Mouse (Mus musculus) heart, embryonic 11.5 days (tissue): ENCODE measurements at regions not wholly inside any gene's neighbourhood (a gene's known extent, or its start where the extent isn't known, plus 50 kb on each side); places are given as distances from the start of the nearest gene placed in this dataset.
A peak's percentile ranks its signal among the peaks of the same experiment; 100 is the strongest.

Source experiments
- ATAC-seq: fragments of 200-750 bp; cut with Nextera tagmentation; replicated peaks from 2 replicates; pipeline ENCODE4 v1.8.0; 2017; ENCODE audit warnings: moderate library complexity; ENCODE audit not compliant: insufficient number of reproducible peaks, low FRiP score, low TSS enrichment
- H3K27ac ChIP-seq: fragments of 300-500 bp; sonication (generic); 2 replicates; pipeline ENCODE4 v1.5.1; 2014; ENCODE audit warnings: mild to moderate bottlenecking, low read depth, low read length
- H3K27me3 ChIP-seq: fragments of 300-500 bp; sonication (generic); 2 replicates; pipeline ENCODE4 v1.6.1; 2014; ENCODE audit warnings: mild to moderate bottlenecking, low read length, mixed read lengths; ENCODE audit not compliant: control insufficient read depth, insufficient read depth
- H3K36me3 ChIP-seq: fragments of 300-500 bp; sonication (generic); 2 replicates; pipeline ENCODE4 v1.6.1; 2014; ENCODE audit warnings: mild to moderate bottlenecking, low read length, moderate library complexity, mixed read lengths; ENCODE audit not compliant: control insufficient read depth, insufficient read depth
- H3K4me1 ChIP-seq: fragments of 300-500 bp; sonication (generic); 2 replicates; pipeline ENCODE4 v1.6.1; 2014; ENCODE audit warnings: low read length; ENCODE audit not compliant: control insufficient read depth, insufficient read depth
- H3K4me2 ChIP-seq: fragments of 300-500 bp; sonication (generic); 2 replicates; pipeline ENCODE4 v1.6.1; 2014; ENCODE audit warnings: mild to moderate bottlenecking, moderate library complexity
- H3K4me3 ChIP-seq: fragments of 300-500 bp; sonication (generic); 2 replicates; pipeline ENCODE4 v1.5.1; 2014; ENCODE audit warnings: low read depth, low read length
- H3K9ac ChIP-seq: fragments of 300-500 bp; sonication (generic); 2 replicates; pipeline ENCODE4 v1.6.1; 2014; ENCODE audit warnings: mild to moderate bottlenecking, low read depth, low read length, moderate library complexity
- H3K9me3 ChIP-seq: fragments of 300-500 bp; sonication (generic); replicated peaks from 2 replicates; pipeline ENCODE4 v1.6.1; 2016; ENCODE audit warnings: low read length; ENCODE audit not compliant: control insufficient read depth
- whole genome bisulfite sequencing: fragments of 180-500 bp; shearing (Covaris S2); extraction: QIAGEN DNeasy Blood & Tissue Kit; methylation state at CpG from one replicate; pipeline ENCODE4 v1.1.7; 2014; ENCODE audit not compliant: insufficient replicate concordance; 5-methylcytosine and 5-hydroxymethylcytosine counted together

DNA sequence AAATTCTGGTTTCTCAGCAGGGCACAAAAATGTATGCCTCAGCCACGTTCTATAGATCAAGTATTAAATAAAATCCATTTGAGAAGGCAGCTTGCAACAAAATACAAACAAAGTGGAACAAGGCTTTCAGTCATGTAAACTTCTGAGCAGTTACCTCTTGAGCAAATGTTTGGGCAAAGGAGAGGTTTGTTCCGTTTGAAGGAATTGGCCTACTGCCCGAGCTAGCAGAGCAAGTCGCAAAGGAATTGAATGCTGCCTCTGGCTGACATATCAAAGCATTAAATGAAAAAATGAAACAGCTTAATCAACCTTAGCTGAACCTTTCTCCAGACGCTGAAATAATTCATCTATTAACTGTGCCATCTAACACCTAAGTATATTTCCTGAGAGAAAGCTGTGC is 369.5 kb upstream of the Chl1 start:
- Histone ChIP-seq H3K4me3 (no peak overlapping the region), H3K9ac (no peak overlapping the region), H3K9me3 (no peaks in the 10 kb centered on the region), H3K36me3 (no peaks in the 10 kb centered on the region), H3K27me3 (no peaks in the 10 kb centered on the region), H3K27ac (no peak overlapping the region), H3K4me1 (no peaks in the 10 kb centered on the region), H3K4me2 (no peak overlapping the region)
- no peak for ATAC-seq
- WGBS: 81% methylated on average over 5 of the region's 5 CpGs

DNA sequence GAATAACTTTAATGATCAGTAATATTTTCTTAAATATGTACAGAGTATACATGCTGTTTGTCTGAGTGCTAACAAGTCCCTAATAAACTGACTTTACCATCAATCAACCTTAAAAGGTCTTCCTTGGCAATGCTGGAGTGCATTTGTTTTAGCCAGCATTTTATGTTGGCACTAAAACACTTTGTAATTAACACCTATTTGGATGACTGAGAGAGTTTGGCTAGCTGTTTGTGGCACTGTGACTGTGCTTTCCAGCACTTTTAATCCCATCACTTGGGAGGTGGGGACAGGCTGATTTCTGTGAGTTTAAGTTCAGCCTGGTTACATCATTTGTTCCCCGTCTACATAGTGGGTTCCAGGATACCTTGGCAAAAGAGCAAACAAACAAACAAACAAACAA is 332.5 kb upstream of the Chl1 start:
- Histone ChIP-seq H3K4me1 (no peaks in the 10 kb centered on the region), H3K36me3 (no peaks in the 10 kb centered on the region), H3K4me2 (no peak overlapping the region), H3K9me3 (no peaks in the 10 kb centered on the region), H3K4me3 (no peak overlapping the region), H3K27me3 (no peaks in the 10 kb centered on the region), H3K9ac (no peak overlapping the region), H3K27ac (no peak overlapping the region)
- WGBS: 46% methylated on average over 1 of the region's 1 CpGs
- no peak for ATAC-seq

DNA sequence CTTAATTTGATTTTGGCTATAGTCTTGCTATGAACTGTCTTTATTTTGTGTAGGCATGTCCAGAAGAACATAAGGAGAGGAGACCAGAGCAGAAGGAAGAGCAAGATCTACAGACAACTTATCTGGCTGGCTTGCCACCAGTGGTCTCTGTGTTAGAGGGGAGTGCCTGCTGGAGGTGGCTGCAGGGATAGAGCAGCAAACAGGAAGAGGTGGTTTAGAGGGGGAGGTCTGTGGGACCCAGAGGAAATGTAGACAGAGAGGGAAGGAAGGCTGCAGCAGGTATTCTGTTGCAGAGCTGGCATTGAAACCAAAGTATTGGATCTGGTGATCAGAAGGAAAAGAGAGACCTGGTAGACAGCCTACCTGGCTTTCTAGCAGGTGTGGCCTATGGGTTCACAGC is 327.0 kb upstream of the Chl1 start:
- ATAC-seq: no peak
- Histone ChIP-seq H3K27ac (no peak overlapping the region), H3K27me3 (no peaks in the 10 kb centered on the region), H3K4me3 (no peak overlapping the region), H3K9ac (no peak overlapping the region), H3K36me3 (no peaks in the 10 kb centered on the region), H3K9me3 (no peaks in the 10 kb centered on the region), H3K4me2 (no peak overlapping the region), H3K4me1 (no peaks in the 10 kb centered on the region)

DNA sequence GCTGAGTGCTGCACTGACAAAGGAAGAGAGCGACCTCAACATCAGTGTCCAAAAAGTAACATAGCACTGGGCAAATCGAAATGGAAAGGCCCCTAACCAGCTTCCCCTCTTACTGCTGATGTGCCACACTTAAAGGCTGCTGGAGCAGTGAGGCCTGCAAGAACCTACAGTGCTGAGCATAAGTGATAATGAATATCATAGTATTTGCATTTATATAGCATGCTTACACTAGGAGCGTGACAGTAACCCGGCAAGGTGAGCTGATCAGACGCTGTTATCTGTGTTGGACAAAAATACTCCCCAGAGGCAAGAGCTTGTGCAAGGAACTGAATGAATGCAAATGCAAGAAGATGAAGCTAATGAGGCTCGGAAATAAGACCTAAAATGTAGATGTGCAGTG is 313.5 kb upstream of the Chl1 start:
- no peak overlapping the region for H3K27ac ChIP-seq
- H3K9ac ChIP-seq: no peak overlapping the region
- no peaks in the 10 kb centered on the region for H3K36me3 ChIP-seq
- no peaks in the 10 kb centered on the region for H3K4me1 ChIP-seq
- 72% methylated on average over 6 of the region's 6 CpGs for WGBS
- no peak overlapping the region for H3K4me2 ChIP-seq
- no peaks in the 10 kb centered on the region for H3K9me3 ChIP-seq
- no peaks in the 10 kb centered on the region for H3K27me3 ChIP-seq
- no peak overlapping the region for H3K4me3 ChIP-seq
- ATAC-seq: no peak

DNA sequence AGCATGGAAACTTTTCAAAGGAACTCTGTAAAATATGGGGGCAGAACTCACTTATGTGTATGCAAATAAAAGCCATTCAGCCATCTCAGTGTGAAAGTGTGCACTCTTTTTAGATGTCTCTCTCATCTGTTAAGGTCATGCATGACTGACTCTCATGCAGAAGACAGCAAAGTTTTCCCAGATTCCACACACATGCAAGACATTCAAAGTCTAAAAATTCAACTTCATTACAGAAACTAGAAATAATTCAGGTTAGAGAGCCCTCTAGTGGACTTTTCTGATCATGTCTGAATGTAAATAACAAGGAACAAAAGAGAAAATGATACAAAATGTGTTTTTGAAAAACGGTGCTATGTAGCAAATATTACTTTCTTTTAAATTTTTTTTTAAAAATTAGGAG is 308.8 kb upstream of the Chl1 start:
- Histone ChIP-seq H3K27me3 (no peaks in the 10 kb centered on the region), H3K9me3 (no peaks in the 10 kb centered on the region), H3K27ac (no peak overlapping the region), H3K4me3 (no peak overlapping the region), H3K4me2 (no peak overlapping the region), H3K36me3 (no peaks in the 10 kb centered on the region), H3K4me1 (no peaks in the 10 kb centered on the region), H3K9ac (no peak overlapping the region)
- WGBS: 16% methylated on average over 1 of the region's 1 CpGs
- no peak for ATAC-seq

DNA sequence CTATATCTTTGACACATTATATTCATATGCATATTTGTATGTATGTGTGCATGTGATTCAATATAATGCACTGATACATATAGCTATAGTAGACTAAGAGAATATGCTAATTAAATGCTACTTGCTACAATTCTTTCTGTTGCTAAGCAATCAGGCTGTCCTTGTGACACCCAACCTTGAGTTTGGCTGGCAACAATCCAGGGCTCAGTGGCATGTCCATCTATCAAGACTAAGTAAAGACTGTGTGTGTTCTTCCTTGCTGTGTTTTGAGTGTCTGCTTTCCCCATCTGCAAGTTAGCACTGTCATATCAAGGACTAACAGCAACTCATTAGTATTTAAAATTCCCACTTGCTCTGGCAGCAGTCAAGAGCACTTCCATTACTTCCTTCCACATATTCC is 301.2 kb upstream of the Chl1 start:
- no peak overlapping the region for H3K4me3 ChIP-seq

DNA sequence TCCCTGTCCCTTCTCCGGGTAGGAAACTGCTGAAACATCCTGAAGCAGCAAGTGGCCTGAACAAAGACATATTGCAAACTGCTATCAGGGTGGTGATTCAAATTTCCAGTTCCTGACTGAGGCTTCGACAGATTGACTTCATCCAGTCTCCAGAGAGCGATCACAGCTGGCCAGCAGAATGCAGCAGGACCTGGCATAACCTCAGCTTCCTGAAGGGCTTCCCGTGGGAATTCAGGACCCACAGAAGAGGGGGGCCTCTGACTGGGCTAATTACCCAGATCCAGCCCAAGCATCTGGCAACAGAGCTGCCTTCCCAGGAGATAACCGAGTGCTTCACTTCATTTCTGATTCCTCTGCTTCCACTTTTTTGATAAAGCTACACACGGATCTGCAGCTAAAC is 297.2 kb upstream of the Chl1 start:
- peak; percentile 49; the same call in 1 of the 2 replicates for ATAC-seq
- H3K27me3 ChIP-seq: no peaks in the 10 kb centered on the region
- no peak overlapping the region for H3K9ac ChIP-seq
- no peak overlapping the region for H3K27ac ChIP-seq
- WGBS: 47% methylated on average over 6 of the region's 6 CpGs
- H3K4me3 ChIP-seq: no peak overlapping the region
- H3K4me1 ChIP-seq: no peaks in the 10 kb centered on the region
- H3K36me3 ChIP-seq: no peaks in the 10 kb centered on the region
- no peak overlapping the region for H3K4me2 ChIP-seq
- H3K9me3 ChIP-seq: no peaks in the 10 kb centered on the region

More for the DNA sequence above, 301.2 kb upstream of the Chl1 start:
- H3K27ac ChIP-seq: no peak overlapping the region
- H3K9ac ChIP-seq: no peak overlapping the region
- H3K36me3 ChIP-seq: no peaks in the 10 kb centered on the region
- H3K4me1 ChIP-seq: no peaks in the 10 kb centered on the region
- no peaks in the 10 kb centered on the region for H3K27me3 ChIP-seq
- no peak overlapping the region for H3K4me2 ChIP-seq
- no peak for ATAC-seq
- H3K9me3 ChIP-seq: no peaks in the 10 kb centered on the region

DNA sequence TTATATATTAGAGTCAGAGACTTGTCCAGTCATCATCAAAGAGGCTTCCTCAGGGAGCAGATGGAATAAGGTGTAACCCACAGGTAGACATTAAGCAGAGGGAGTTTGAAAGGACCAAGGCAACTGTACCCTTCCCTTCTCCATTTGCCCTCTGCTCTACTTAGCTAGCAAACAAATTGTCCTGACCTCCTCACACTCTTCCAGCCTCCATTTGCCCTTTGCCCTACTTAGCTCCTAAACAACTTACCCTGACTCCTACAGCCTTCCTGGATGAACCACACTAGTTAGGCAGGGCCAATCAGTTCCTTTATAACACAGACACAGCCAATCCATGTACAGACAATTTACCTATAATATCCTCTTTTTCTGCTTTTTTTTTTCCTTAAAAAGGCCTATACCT is 273.5 kb upstream of the Chl1 start:
- Histone ChIP-seq H3K4me1 (no peaks in the 10 kb centered on the region), H3K9me3 (no peaks in the 10 kb centered on the region), H3K27ac (no peak overlapping the region), H3K36me3 (no peaks in the 10 kb centered on the region), H3K4me2 (no peak overlapping the region), H3K9ac (no peak overlapping the region), H3K4me3 (no peak overlapping the region), H3K27me3 (no peaks in the 10 kb centered on the region)
- ATAC-seq: no peak

DNA sequence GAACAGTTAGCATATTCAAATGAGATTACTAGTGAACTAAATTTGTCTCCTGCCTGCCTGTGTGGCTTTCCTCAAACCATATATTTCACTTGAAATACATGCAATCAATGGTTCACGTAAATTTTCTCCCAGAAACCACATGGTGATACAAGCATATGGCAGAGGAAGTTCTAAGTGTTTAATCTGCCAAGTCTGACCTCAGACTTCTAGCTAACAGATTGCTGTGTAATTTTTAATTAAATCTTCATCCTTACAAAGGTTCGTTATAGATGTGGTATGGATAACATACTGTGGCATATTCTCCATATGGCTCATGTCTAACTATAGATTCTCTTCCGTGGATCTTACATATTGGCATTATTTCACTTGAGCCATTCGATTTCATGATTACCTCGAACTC is 241.4 kb upstream of the Chl1 start:
- no peak for ATAC-seq
- no peak overlapping the region for H3K4me3 ChIP-seq
- no peaks in the 10 kb centered on the region for H3K36me3 ChIP-seq
- no peaks in the 10 kb centered on the region for H3K9me3 ChIP-seq
- 82% methylated on average over 5 of the region's 5 CpGs for WGBS
- no peak overlapping the region for H3K9ac ChIP-seq
- H3K27ac ChIP-seq: no peak overlapping the region
- no peaks in the 10 kb centered on the region for H3K27me3 ChIP-seq
- no peak overlapping the region for H3K4me2 ChIP-seq
- no peaks in the 10 kb centered on the region for H3K4me1 ChIP-seq
